Comparison of ENCODE assay signal across 8 mouse cellular contexts in the genomic region with DNA sequence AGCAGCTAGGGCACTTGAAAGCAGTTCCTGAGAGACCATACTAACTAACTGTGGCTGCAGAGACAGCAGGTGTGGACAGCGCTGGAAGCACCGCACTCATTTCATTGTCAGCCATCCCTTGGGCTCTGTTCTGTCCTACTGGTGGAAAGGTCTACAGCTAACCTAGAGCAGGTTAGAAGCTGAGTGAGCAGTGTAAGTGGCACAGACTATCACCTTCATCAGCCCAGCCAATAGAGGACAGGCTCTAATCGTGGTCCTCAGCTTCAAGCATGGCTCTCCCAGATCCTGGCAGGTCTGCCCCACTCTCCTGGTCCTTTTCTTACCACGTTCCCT. TPM values are rescaled to one million over a fixed set of nuclear protein-coding genes. Genes with fewer than 3 reads are reported as not detected.
A peak's percentile ranks its signal among the peaks of the same experiment; 100 is the strongest.
DNase-seq lines count a peak whose midpoint lies in the region; ATAC-seq and TF ChIP-seq lines count a peak whose summit lies in the region.

No protein-coding gene starts in this region.

- TF ChIP-seq POLR2A in heart, adult 2 months (IDR thresholded peaks at IDR 0.05; ENCODE audit: insufficient read depth, low read depth, low read length), result no peak

- peak overlapping the region; percentile 58 for H3K27ac ChIP-seq in heart, adult 2 months
- peak overlapping the region; percentile 73 for H3K27ac ChIP-seq in hindbrain, embryonic 10.5 days
- no peak overlapping the region for H3K27ac ChIP-seq in liver, embryonic 14.5 days

- peaks cover 8% of the 10 kb centered on the region for H3K4me1 ChIP-seq in heart, adult 2 months (ENCODE audit: control insufficient read depth, insufficient read depth, low read length)
- H3K4me1 ChIP-seq in hindbrain, embryonic 10.5 days (replicated peaks), result peaks cover 12% of the 10 kb centered on the region
- H3K4me1 ChIP-seq in liver, embryonic 14.5 days (replicated peaks; ENCODE audit: control insufficient read depth in 2 of 2, insufficient read depth in 2 of 2, low read length in 1 of 2), result peaks cover 14 to 19% of the 10 kb centered on the region in 2 experiments

- 48% methylated on average over 4 of the region's 4 CpGs for WGBS in heart, adult 2 months
- 63% methylated on average over 4 of the region's 4 CpGs for WGBS in hindbrain, embryonic 10.5 days
- WGBS in liver, embryonic 14.5 days (ENCODE audit: insufficient replicate concordance), result 42% methylated on average over 4 of the region's 4 CpGs

- TF ChIP-seq EP300 in heart, adult 2 months (IDR thresholded peaks at IDR 0.05; ENCODE audit: insufficient read depth, low read depth, low read length), result no peak
- TF ChIP-seq EP300 in liver, embryonic 14.5 days (IDR thresholded peaks at IDR 0.05; ENCODE audit: low read depth), result no peak

- no peak for DNase-seq in heart, adult 2 months
- no peak for DNase-seq in heart, postnatal 36 days
- DNase-seq in hindbrain, embryonic 10.5 days (ENCODE audit: low spot score), result no peak
- no peak for DNase-seq in liver, embryonic 14.5 days (ENCODE audit: low read depth in 3 of 3, low spot score in 3 of 3)
- no peak for DNase-seq in layer of hippocampus, adult 8-10 months (ENCODE audit: low spot score in 2 of 2)
- DNase-seq in B cell, adult 2 months, result no peak

- no peaks in the 10 kb centered on the region for H3K79me3 ChIP-seq in C2C12 (ENCODE audit: low read depth)

- no peaks in the 10 kb centered on the region for H3K79me2 ChIP-seq in heart, adult 2 months (replicated peaks; ENCODE audit: control insufficient read depth, insufficient read depth, low read length)
- H3K79me2 ChIP-seq in C2C12 (ENCODE audit: control insufficient read depth, insufficient read depth), result no peaks in the 10 kb centered on the region

- H3K4me2 ChIP-seq in liver, embryonic 14.5 days (ENCODE audit: low read depth), result no peak overlapping the region

- TF ChIP-seq CTCF in heart, adult 2 months (IDR thresholded peaks at IDR 0.05), result no peak
- no peak for TF ChIP-seq CTCF in C2C12 (IDR thresholded peaks at IDR 0.05; ENCODE audit: control insufficient read depth, insufficient read depth, insufficient read length)
- TF ChIP-seq CTCF in liver, embryonic 14.5 days (IDR thresholded peaks at IDR 0.05; ENCODE audit: low read depth), result no peak

- intact Hi-C loops in heart, adult 2 months (cut with DNase I), result loop anchor here (5.0 kb wide), 1 partner anchor 51 kb away; no protein-coding TSS in a partner anchor
- intact Hi-C loops in heart, postnatal 36 days (cut with DNase I), result loop anchor here (2.0 kb wide), 2 partner anchors 35 to 47 kb away; a partner anchor contains a TSS

- peak overlapping the region; percentile 23; the same call in 1 of the 2 replicates for H3K4me3 ChIP-seq in heart, adult 2 months
- no peak overlapping the region for H3K4me3 ChIP-seq in C2C12 (ENCODE audit: insufficient read depth, poor library complexity, severe bottlenecking)
- peak overlapping the region; percentile 20 for H3K4me3 ChIP-seq in hindbrain, embryonic 10.5 days
- H3K4me3 ChIP-seq in liver, embryonic 14.5 days (ENCODE audit: insufficient read depth in 1 of 2, low read depth in 2 of 2, low read length in 2 of 2), result no peak overlapping the region

- H3K9me3 ChIP-seq in hindbrain, embryonic 10.5 days, result no peaks in the 10 kb centered on the region
- H3K9me3 ChIP-seq in liver, embryonic 14.5 days (ENCODE audit: control insufficient read depth, low read length), result no peaks in the 10 kb centered on the region

- peak; percentile 71; the same call in 1 of the 2 replicates for ATAC-seq in liver, embryonic 14.5 days (ENCODE audit: insufficient read depth)
- no peak for ATAC-seq in activated CD4-positive, CD25-positive, alpha-beta regulatory T cell, adult 4 months

- no peaks in the 10 kb centered on the region for H3K36me3 ChIP-seq in heart, adult 2 months (ENCODE audit: control insufficient read depth, insufficient read depth, low read length)
- no peaks in the 10 kb centered on the region for H3K36me3 ChIP-seq in C2C12 (ENCODE audit: control insufficient read depth, insufficient read depth)
- no peaks in the 10 kb centered on the region for H3K36me3 ChIP-seq in hindbrain, embryonic 10.5 days
- H3K36me3 ChIP-seq in liver, embryonic 14.5 days (replicated peaks; ENCODE audit: control insufficient read depth, insufficient read depth, low read depth), result no peaks in the 10 kb centered on the region

- H3K9ac ChIP-seq in heart, adult 2 months (ENCODE audit: low read depth, low read length), result no peak overlapping the region
- H3K9ac ChIP-seq in liver, embryonic 14.5 days (replicated peaks), result no peak overlapping the region

- no peaks in the 10 kb centered on the region for H3K27me3 ChIP-seq in heart, adult 2 months (ENCODE audit: control insufficient read depth, insufficient read depth, low read length)
- no peaks in the 10 kb centered on the region for H3K27me3 ChIP-seq in C2C12 (ENCODE audit: control insufficient read depth, insufficient read depth, insufficient read length)
- peaks cover 12% of the 10 kb centered on the region for H3K27me3 ChIP-seq in hindbrain, embryonic 10.5 days (ENCODE audit: insufficient read depth, poor library complexity, severe bottlenecking)
- H3K27me3 ChIP-seq in liver, embryonic 14.5 days (ENCODE audit: control insufficient read depth, insufficient read depth, low read length), result no peaks in the 10 kb centered on the region

- H3ac ChIP-seq in C2C12 (ENCODE audit: control insufficient read depth, insufficient read length, low read depth), result peak overlapping the region; percentile 1

TF ChIP-seq in C2C12, 6 proteins besides CTCF, POLR2A, EP300 and RAD21:
- TF ChIP-seq MYOD1 (IDR thresholded peaks at IDR 0.05; ENCODE audit: control insufficient read depth, insufficient read length, low read depth) (no peak), FOSL1 (IDR thresholded peaks at IDR 0.05; ENCODE audit: insufficient read depth, low read length, poor library complexity, severe bottlenecking) (no peak), MAX (IDR thresholded peaks at IDR 0.05) (no peak), USF1 (IDR thresholded peaks at IDR 0.05; ENCODE audit: low read depth) (no peak), MYOG (IDR thresholded peaks at IDR 0.05; ENCODE audit: control insufficient read depth, extremely low read depth, insufficient read length) (no peak), CEBPB (IDR thresholded peaks at IDR 0.05; ENCODE audit: low read depth) (no peak)

RNA-seq across cellular contexts. Expression of a gene that starts 37.3 kb away (rescaled TPM):
- 10 to 100 TPM; 47.5 to 54.1 TPM for total RNA-seq in heart, adult 2 months (2021)
- 51.2 and 69.8 TPM in 2 replicates for polyA plus RNA-seq in heart, adult 2 months (2012; rRNA removed)
- 10 to 100 TPM; 45.6 to 46.3 TPM for total RNA-seq in heart, postnatal 36 days (2021)
- polyA plus RNA-seq in C2C12 (2012; fragmentation: generic; extraction: Trizol), result 22.8 TPM
- 79.2 and 90.0 TPM in 2 replicates for polyA plus RNA-seq in hindbrain, embryonic 10.5 days (2016; fragmentation: Nextera tagmentation; extraction: Ambion mirVana)
- 8.7 and 10.4 TPM in 2 replicates for polyA plus RNA-seq in liver, embryonic 14.5 days (2012; rRNA removed)
- 31.0 and 32.9 TPM in 2 replicates for polyA plus RNA-seq in liver, embryonic 14.5 days (2014; fragmentation: Nextera tagmentation; extraction: Ambion mirVana)
- 10 to 100 TPM; 77.3 to 85.7 TPM for polyA plus RNA-seq in activated CD4-positive, CD25-positive, alpha-beta regulatory T cell, adult 4 months (2017; shearing (Covaris generic))
- 10 to 100 TPM; 65.6 to 78.6 (median 73.8) TPM for total RNA-seq in layer of hippocampus, adult 8-10 months (2022)

RNA-seq across cellular contexts. Expression of a gene that starts 46.3 kb away (rescaled TPM):
- under 1 TPM; 0.89 to 0.91 TPM for total RNA-seq in heart, adult 2 months (2021)
- polyA plus RNA-seq in heart, adult 2 months (2012; rRNA removed), result 1.2 and 2.7 TPM in 2 replicates
- under 1 TPM; 0.73 to 0.97 TPM for total RNA-seq in heart, postnatal 36 days (2021)
- 2.0 TPM for polyA plus RNA-seq in C2C12 (2012; fragmentation: generic; extraction: Trizol)
- 0.81 and 1.1 TPM in 2 replicates for polyA plus RNA-seq in hindbrain, embryonic 10.5 days (2016; fragmentation: Nextera tagmentation; extraction: Ambion mirVana)
- polyA plus RNA-seq in liver, embryonic 14.5 days (2012; rRNA removed), result 0.05 and 0.08 TPM in 2 replicates
- 0.05 and 0.17 TPM in 2 replicates for polyA plus RNA-seq in liver, embryonic 14.5 days (2014; fragmentation: Nextera tagmentation; extraction: Ambion mirVana)
- polyA plus RNA-seq in activated CD4-positive, CD25-positive, alpha-beta regulatory T cell, adult 4 months (2017; shearing (Covaris generic)), result under 1 TPM; 0.20 to 0.56 TPM
- 1 to 10 TPM in 1 of 4 experiments, under 1 TPM in 3; 0.67 to 1.4 (median 0.81) TPM for total RNA-seq in layer of hippocampus, adult 8-10 months (2022)

Comparison
In these comparisons a context has a peak if more than half of its experiments do, and no peak if none do; other contexts are left out.
1. H3K4me3 ChIP-seq: peak in heart, adult 2 months (single experiment) and hindbrain, embryonic 10.5 days (single experiment); none in C2C12 (single experiment) and liver, embryonic 14.5 days (0 of 2).